Mouse (Mus musculus): Measurements from ENCODE around the gene Per3.

Gene Per3

GRCm38 (mm10) chr4:151044037-151044943, at the start of gene Per3:
TSS of gene Per3 (minus strand) at chr4:151044665.
- DNase-seq (ENCODE audit: low spot score) = peak; percentile 85

- DNase-seq (ENCODE audit: low spot score) = no peak
These were observed 44.8 kb upstream of the Per3 start, which contains the start of gene Gm13090 for GRCm38 (mm10) chr4:151089270-151089669. TSS of gene Gm13090 (plus strand) at chr4:151089570.

- DNase-seq (ENCODE audit: low spot score) = no peak
These were observed 44.4 kb upstream of the Per3 start for GRCm38 (mm10) chr4:151088819-151089218.

- no peak for DNase-seq (ENCODE audit: low spot score)
These were observed 42.9 kb upstream of the Per3 start for GRCm38 (mm10) chr4:151087358-151087757.

- DNase-seq (ENCODE audit: low spot score) = no peak
These were observed 38.6 kb upstream of the Per3 start for GRCm38 (mm10) chr4:151083027-151083426.

- no peak for DNase-seq (ENCODE audit: low spot score)
These were observed 37.5 kb upstream of the Per3 start for GRCm38 (mm10) chr4:151081977-151082376.

GRCm38 (mm10) chr4:151081355-151081754, 36.9 kb upstream of the Per3 start:
- DNase-seq (ENCODE audit: low spot score) = no peak

GRCm38 (mm10) chr4:151074817-151075216, 30.4 kb upstream of the Per3 start:
- DNase-seq (ENCODE audit: low spot score) = no peak

GRCm38 (mm10) chr4:151073108-151073744, 28.8 kb upstream of the Per3 start:
- peak; percentile 48 for DNase-seq (ENCODE audit: low spot score)

GRCm38 (mm10) chr4:151070962-151071361, 26.5 kb upstream of the Per3 start:
- DNase-seq (ENCODE audit: low spot score) = no peak

GRCm38 (mm10) chr4:151068751-151069150, 24.3 kb upstream of the Per3 start:
- no peak for DNase-seq (ENCODE audit: low spot score)

- DNase-seq (ENCODE audit: low spot score) = no peak
These were observed 15.1 kb upstream of the Per3 start for GRCm38 (mm10) chr4:151059566-151059965.

GRCm38 (mm10) chr4:151058634-151059033, 14.2 kb upstream of the Per3 start:
- DNase-seq (ENCODE audit: low spot score) = no peak

- DNase-seq (ENCODE audit: low spot score) = peak; percentile 98
These were observed 13.2 kb upstream of the Per3 start, which contains the start of gene Vamp3 for GRCm38 (mm10) chr4:151057347-151058321. TSS of gene Vamp3 (minus strand) at chr4:151057963.

- no peak for DNase-seq (ENCODE audit: low spot score)
These were observed 6.7 kb upstream of the Per3 start for GRCm38 (mm10) chr4:151051162-151051561.

GRCm38 (mm10) chr4:151046524-151046923, 2.1 kb upstream of the Per3 start:
- no peak for DNase-seq (ENCODE audit: low spot score)

- no peak for DNase-seq (ENCODE audit: low spot score)
These were observed 592 bp upstream of the Per3 start for GRCm38 (mm10) chr4:151044944-151045570.

- no peak for DNase-seq (ENCODE audit: low spot score)
These were observed 1.2 kb downstream of the Per3 start for GRCm38 (mm10) chr4:151043281-151043680.

- no peak for DNase-seq (ENCODE audit: low spot score)
These were observed 3.0 kb downstream of the Per3 start for GRCm38 (mm10) chr4:151041506-151041905.

GRCm38 (mm10) chr4:151037800-151038199, 6.7 kb downstream of the Per3 start:
- no peak for DNase-seq (ENCODE audit: low spot score)

- DNase-seq (ENCODE audit: low spot score) = no peak
These were observed 7.9 kb downstream of the Per3 start for GRCm38 (mm10) chr4:151036521-151036920.
